Mouse (Mus musculus) embryonic facial prominence, embryonic 11.5 days (tissue): ENCODE measurements around the gene Olfr380. TPM values are rescaled to one million over a fixed set of nuclear protein-coding genes. Genes with fewer than 3 reads are reported as not detected.

ENCODE experiments used
- ATAC-seq: fragments of 200-750 bp; cut with Nextera tagmentation; replicated peaks from 2 replicates; pipeline ENCODE4 v1.8.0; 2017; ENCODE audit warnings: low read depth; ENCODE audit not compliant: insufficient number of reproducible peaks, low FRiP score, low TSS enrichment
- DNase-seq: peaks from one replicate; pipeline ENCODE4 v3.0.0-alpha.2; 2015; ENCODE audit warnings: low spot score
- H3K27ac ChIP-seq: fragments of 300-500 bp; sonication (generic); replicated peaks from 2 replicates; pipeline ENCODE4 v1.5.1; 2014; ENCODE audit warnings: mild to moderate bottlenecking, low read depth, low read length, control low read depth
- H3K27me3 ChIP-seq: fragments of 300-500 bp; sonication (generic); 2 replicates; pipeline ENCODE4 v1.6.1; 2014; ENCODE audit warnings: mild to moderate bottlenecking, low read length, moderate library complexity, mixed read lengths; ENCODE audit not compliant: control insufficient read depth, insufficient read depth
- H3K36me3 ChIP-seq: fragments of 300-500 bp; sonication (generic); replicated peaks from 2 replicates; pipeline ENCODE4 v1.6.1; 2014; ENCODE audit warnings: low read depth, mild to moderate bottlenecking, low read length, moderate library complexity, mixed read lengths; ENCODE audit not compliant: control insufficient read depth, insufficient read depth
- H3K4me1 ChIP-seq: fragments of 300-500 bp; sonication (generic); 2 replicates; pipeline ENCODE4 v1.6.1; 2014; ENCODE audit warnings: low read length, mixed read lengths; ENCODE audit not compliant: control insufficient read depth, insufficient read depth
- H3K4me2 ChIP-seq: fragments of 300-500 bp; sonication (generic); 2 replicates; pipeline ENCODE4 v1.6.1; 2014; ENCODE audit warnings: low read depth, mild to moderate bottlenecking, control low read depth, low read length, moderate library complexity
- H3K4me3 ChIP-seq: fragments of 300-500 bp; sonication (generic); 2 replicates; pipeline ENCODE4 v1.5.1; 2014; ENCODE audit warnings: low read depth, low read length, control low read depth
- H3K9ac ChIP-seq: fragments of 300-500 bp; sonication (generic); replicated peaks from 2 replicates; pipeline ENCODE4 v1.6.1; 2014; ENCODE audit warnings: mild to moderate bottlenecking, control low read depth, low read length
- H3K9me3 ChIP-seq: fragments of 300-500 bp; sonication (generic); replicated peaks from 2 replicates; pipeline ENCODE4 v1.6.1; 2016; ENCODE audit warnings: mild to moderate bottlenecking, low read length, inconsistent platforms, mixed read lengths; ENCODE audit not compliant: control insufficient read depth
- WGBS: fragments of 180-500 bp; shearing (Covaris S2); extraction: QIAGEN DNeasy Blood & Tissue Kit; methylation state at CpG from one replicate; pipeline ENCODE4 v1.1.7; 2014; 5-methylcytosine and 5-hydroxymethylcytosine counted together
- polyA plus RNA-seq: library from polyadenylated mRNA; unstranded; fragments of >200 nt; fragmentation: Nextera tagmentation; extraction: Ambion mirVana; gene quantifications from 2 replicates; pipeline ENCODE4 v1.2.1, GENCODE M21; 2014

The Olfr380 gene
- not detected in 2 replicates for polyA plus RNA-seq

- H3K4me1 ChIP-seq = no peaks in the 10 kb centered on the region
- ATAC-seq = no peak
- H3K27ac ChIP-seq = no peak within 1 kb of the TSS
- no peak within 1 kb of the TSS for H3K4me2 ChIP-seq
- H3K4me3 ChIP-seq = no peak within 1 kb of the TSS
- no peaks in the 10 kb centered on the region for H3K27me3 ChIP-seq
- WGBS = 91% methylated on average over 1 of the region's 1 CpGs
- no peak within 1 kb of the TSS for H3K9ac ChIP-seq
- no peak for DNase-seq
- no peaks in the 10 kb centered on the region for H3K36me3 ChIP-seq
- H3K9me3 ChIP-seq = no peaks in the 10 kb centered on the region
Measured at GRCm38 (mm10) chr11:73457408-73457807, at the start of gene Olfr380. TSS of gene Olfr380 (minus strand) at chr11:73457508.

DNA sequence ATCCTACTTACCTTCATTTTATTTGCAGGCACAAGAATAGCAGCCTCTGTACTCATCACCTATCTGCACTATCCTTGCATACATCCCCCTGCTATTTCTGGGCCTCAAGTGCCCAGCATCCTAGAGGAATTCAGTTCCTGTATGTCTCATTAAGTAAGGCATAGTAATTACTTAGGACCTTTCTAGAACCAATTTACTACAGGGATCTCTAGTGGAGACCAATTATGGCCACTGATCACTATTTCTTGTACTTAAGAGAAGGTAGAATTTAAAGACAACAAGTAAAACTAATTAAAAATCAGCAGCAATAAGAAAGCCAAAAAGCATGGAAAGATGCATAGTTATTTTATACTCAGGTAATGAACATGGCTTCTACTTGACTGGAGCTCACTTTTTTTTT, 34.2 kb upstream of the Olfr380 start, which contains the start of gene Olfr381:
Gene Olfr381, minus strand, starts transcription at position 101 of the 400 bp plus-strand sequence.
- H3K4me2 ChIP-seq = no peak within 1 kb of the TSS
- H3K27me3 ChIP-seq = no peaks in the 10 kb centered on the region
- H3K9ac ChIP-seq = no peak within 1 kb of the TSS
- no peak within 1 kb of the TSS for H3K27ac ChIP-seq
- H3K36me3 ChIP-seq = no peaks in the 10 kb centered on the region
- no peaks in the 10 kb centered on the region for H3K9me3 ChIP-seq
- ATAC-seq (no peak), DNase-seq (no peak)
- H3K4me3 ChIP-seq = no peak within 1 kb of the TSS
- H3K4me1 ChIP-seq = no peaks in the 10 kb centered on the region

GRCm38 (mm10) chr11:73428377-73428776, 28.9 kb downstream of the Olfr380 start, which contains the start of gene Olfr378:
TSS of gene Olfr378 (minus strand) at chr11:73428477.
- no peak for ATAC-seq
- H3K9me3 ChIP-seq = peaks cover 4% of the 10 kb centered on the region; the same call in 1 of the 2 replicates

More at GRCm38 (mm10) chr11:73428377-73428776, 28.9 kb downstream of the Olfr380 start, which contains the start of gene Olfr378:
- DNase-seq = no peak
- Histone ChIP-seq H3K4me3 (no peak within 1 kb of the TSS), H3K4me1 (no peaks in the 10 kb centered on the region), H3K36me3 (no peaks in the 10 kb centered on the region), H3K9ac (no peak within 1 kb of the TSS), H3K27ac (no peak within 1 kb of the TSS), H3K4me2 (no peak within 1 kb of the TSS), H3K27me3 (no peaks in the 10 kb centered on the region)
- WGBS = 87% methylated on average over 1 of the region's 1 CpGs

Other genes starting within 250 kb of the Olfr380 start
- 0.15 and 0.29 TPM in 2 replicates for gene Trpv1, start 223.2 kb downstream of the Olfr380 start, polyA plus RNA-seq
- gene Trpv3, start 190.1 kb downstream of the Olfr380 start, polyA plus RNA-seq = 0.03 TPM in 1 of 2 replicates, not detected in the other
- 0.32 and 0.79 TPM in 2 replicates for gene Aspa, start 127.9 kb downstream of the Olfr380 start, polyA plus RNA-seq
- gene Gm49340, start 127.8 kb downstream of the Olfr380 start, polyA plus RNA-seq = not detected in 2 replicates
- gene Spata22, start 127.8 kb downstream of the Olfr380 start, polyA plus RNA-seq = not detected in 2 replicates
- not detected in 2 replicates for gene Olfr20, start 106.7 kb downstream of the Olfr380 start, polyA plus RNA-seq
- gene Olfr376, start 86.3 kb downstream of the Olfr380 start, polyA plus RNA-seq = not detected in 2 replicates
- gene Olfr1, start 57.9 kb downstream of the Olfr380 start, polyA plus RNA-seq = not detected in 2 replicates
- gene Olfr378, start 29.0 kb downstream of the Olfr380 start, polyA plus RNA-seq = not detected in 2 replicates
- gene Olfr381, start 34.1 kb upstream of the Olfr380 start, polyA plus RNA-seq = not detected in 2 replicates
- not detected in 2 replicates for gene Olfr382, start 59.7 kb upstream of the Olfr380 start, polyA plus RNA-seq
- gene Olfr385, start 135.5 kb upstream of the Olfr380 start, polyA plus RNA-seq = not detected in 2 replicates
- not detected in 2 replicates for gene Olfr384, start 141.1 kb upstream of the Olfr380 start, polyA plus RNA-seq
- gene Zfp735, start 231.3 kb upstream of the Olfr380 start, polyA plus RNA-seq = not detected in 2 replicates